Mouse (Mus musculus) layer of hippocampus, adult 9-11 months (tissue): ENCODE data around the gene Gm20795.
"Not testable (repeated sequence)": the region's sequence is repeated elsewhere in the genome, so short reads cannot be mapped to it uniquely, and the experiment has no call there.

Source experiments
- DNase-seq: peaks from one replicate; pipeline ENCODE4 v3.0.0; 2022

The Gm20795 gene

GRCm38 (mm10) chrY:40804614-40805013 lies at the start of gene Gm20795:
Gene Gm20795 (plus strand): TSS chrY:40804914.
- not testable (repeated sequence) for DNase-seq

- not testable (repeated sequence) for DNase-seq
These were observed 29.0 kb upstream of the Gm20795 start, which contains the start of gene Gm21797 for GRCm38 (mm10) chrY:40775665-40776064. Gene Gm21797 (minus strand): TSS chrY:40775765.
